Mouse (Mus musculus): Measurements from ENCODE around the gene Dvl3. TPM values are rescaled to one million over a fixed set of nuclear protein-coding genes. Genes with fewer than 3 reads are reported as not detected.

The Dvl3 gene
- polyA plus RNA-seq, 1 experiment from 2014 or later = 27.9 TPM

DNA sequence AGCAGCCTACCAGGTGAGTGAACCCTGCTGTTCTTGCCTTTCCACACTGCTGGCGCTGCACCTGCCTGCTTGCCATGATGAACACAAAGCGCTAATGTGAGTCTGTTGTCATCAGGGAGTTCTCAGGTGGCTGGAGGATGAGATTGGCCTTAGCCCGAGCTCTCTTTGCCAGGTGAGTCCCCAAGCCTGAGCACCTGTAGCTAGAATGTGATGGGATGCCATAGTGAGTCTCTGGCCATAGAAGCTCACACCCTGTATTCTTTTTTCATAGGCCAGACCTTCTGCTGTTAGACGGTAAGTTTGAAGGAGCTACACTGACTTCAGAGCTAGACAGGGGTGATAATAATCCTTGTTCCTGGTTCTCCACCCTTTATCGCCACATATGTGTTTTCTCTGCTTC, 34.9 kb downstream of the Dvl3 start:
- Histone ChIP-seq H3K27me3 (no peaks in the 10 kb centered on the region), H3K27ac (no peak overlapping the region), H3K9ac (no peak overlapping the region), H3K4me2 (no peak overlapping the region), H3K4me1 (peaks cover 22% of the 10 kb centered on the region), H3K36me3 (peaks cover 67% of the 10 kb centered on the region), H3K9me3 (replicated peaks) (no peaks in the 10 kb centered on the region), H3K4me3 (replicated peaks) (no peak overlapping the region)
- ATAC-seq (replicated peaks; ENCODE audit: low FRiP score) = no peak
- 93% methylated on average over 5 of the region's 5 CpGs for WGBS

DNA sequence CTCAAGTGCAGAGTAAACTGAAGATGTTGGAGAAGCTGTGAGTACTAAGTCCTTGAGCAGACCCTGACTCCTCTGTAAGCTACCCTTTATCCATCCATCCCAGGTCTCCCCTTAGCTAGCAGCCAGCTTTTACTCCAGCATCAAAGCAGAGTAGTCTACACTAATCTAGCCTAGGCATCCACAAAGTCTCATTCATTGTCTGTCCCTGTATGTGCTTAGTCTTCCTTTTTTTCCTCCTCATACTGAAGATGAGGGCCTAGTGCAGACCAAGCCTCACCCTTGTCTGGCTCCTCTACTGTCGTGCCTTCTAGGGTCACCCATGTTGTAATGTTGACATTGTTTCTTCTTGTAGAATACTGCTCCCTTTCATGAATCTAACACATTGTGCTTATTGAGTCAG, 35.8 kb downstream of the Dvl3 start:
- Histone ChIP-seq H3K27me3 (no peaks in the 10 kb centered on the region), H3K4me2 (no peak overlapping the region), H3K4me1 (peaks cover 15% of the 10 kb centered on the region), H3K36me3 (peaks cover 74% of the 10 kb centered on the region), H3K9me3 (replicated peaks) (no peaks in the 10 kb centered on the region), H3K4me3 (replicated peaks) (no peak overlapping the region), H3K9ac (no peak overlapping the region), H3K27ac (no peak overlapping the region)
- ATAC-seq (replicated peaks; ENCODE audit: low FRiP score) = no peak
- 92% methylated on average over 1 of the region's 1 CpGs for WGBS

GRCm38 (mm10) chr16:20555000-20555399, 38.2 kb downstream of the Dvl3 start:
- no peak for ATAC-seq (replicated peaks; ENCODE audit: low FRiP score)
- Histone ChIP-seq H3K27me3 (no peaks in the 10 kb centered on the region), H3K4me2 (no peak overlapping the region), H3K36me3 (peaks cover 94% of the 10 kb centered on the region), H3K9ac (no peak overlapping the region), H3K27ac (no peak overlapping the region), H3K9me3 (replicated peaks) (no peaks in the 10 kb centered on the region), H3K4me1 (0 out of 2 replicates have a peak, but pooled peaks cover under 1% of the 10 kb centered on the region), H3K4me3 (replicated peaks) (no peak overlapping the region)
- 90% methylated on average over 6 of the region's 6 CpGs for WGBS

GRCm38 (mm10) chr16:20557381-20557780, 40.6 kb downstream of the Dvl3 start:
- Histone ChIP-seq H3K27ac (no peak overlapping the region), H3K4me1 (no peaks in the 10 kb centered on the region), H3K9ac (no peak overlapping the region), H3K9me3 (replicated peaks) (no peaks in the 10 kb centered on the region), H3K27me3 (no peaks in the 10 kb centered on the region), H3K4me3 (replicated peaks) (no peak overlapping the region), H3K4me2 (no peak overlapping the region), H3K36me3 (peaks cover 95% of the 10 kb centered on the region)
- 64% methylated on average over 7 of the region's 7 CpGs for WGBS
- no peak for ATAC-seq (replicated peaks; ENCODE audit: low FRiP score)

- Histone ChIP-seq H3K4me3 (replicated peaks) (no peak overlapping the region), H3K4me1 (no peaks in the 10 kb centered on the region), H3K9ac (no peak overlapping the region), H3K4me2 (no peak overlapping the region), H3K27ac (no peak overlapping the region), H3K27me3 (no peaks in the 10 kb centered on the region), H3K36me3 (peaks cover 33% of the 10 kb centered on the region), H3K9me3 (replicated peaks) (no peaks in the 10 kb centered on the region)
- 55% methylated on average over 1 of the region's 1 CpGs for WGBS
- ATAC-seq (replicated peaks; ENCODE audit: low FRiP score) = no peak
These were observed 48.3 kb downstream of the Dvl3 start for GRCm38 (mm10) chr16:20565075-20565474.

Other genes with a start within 250 kb of the Dvl3 start
- 87.8 and 99.9 TPM in 2 replicates for gene Parl, start 214.6 kb upstream of the Dvl3 start, polyA plus RNA-seq (2015; fragmentation: Nextera tagmentation; extraction: Ambion mirVana)
- gene Cyp2ab1, start 191.6 kb upstream of the Dvl3 start, polyA plus RNA-seq (2015; fragmentation: Nextera tagmentation; extraction: Ambion mirVana) = not detected in 2 replicates
- 56.1 and 63.1 TPM in 2 replicates for gene Abcc5, start 90.6 kb upstream of the Dvl3 start, polyA plus RNA-seq (2015; fragmentation: Nextera tagmentation; extraction: Ambion mirVana)
- 108 and 121 TPM in 2 replicates for gene Eif2b5, start 18.2 kb upstream of the Dvl3 start, polyA plus RNA-seq (2015; fragmentation: Nextera tagmentation; extraction: Ambion mirVana)
- 633 and 651 TPM in 2 replicates for gene Ap2m1, start 18.5 kb downstream of the Dvl3 start, polyA plus RNA-seq (2015; fragmentation: Nextera tagmentation; extraction: Ambion mirVana)
- gene Abcf3, start 31.6 kb downstream of the Dvl3 start, polyA plus RNA-seq (2015; fragmentation: Nextera tagmentation; extraction: Ambion mirVana) = 52.6 and 64.5 TPM in 2 replicates
- gene Vwa5b2, start 72.5 kb downstream of the Dvl3 start, polyA plus RNA-seq (2015; fragmentation: Nextera tagmentation; extraction: Ambion mirVana) = 1.6 and 1.7 TPM in 2 replicates
- gene Eef1akmt4, start 94.6 kb downstream of the Dvl3 start, polyA plus RNA-seq (2015; fragmentation: Nextera tagmentation; extraction: Ambion mirVana) = 32.4 TPM in 2 replicates
- not detected in 2 replicates for gene Gm49333, start 94.6 kb downstream of the Dvl3 start, polyA plus RNA-seq (2015; fragmentation: Nextera tagmentation; extraction: Ambion mirVana)
- 42.6 and 43.8 TPM in 2 replicates for gene Alg3, start 94.8 kb downstream of the Dvl3 start, polyA plus RNA-seq (2015; fragmentation: Nextera tagmentation; extraction: Ambion mirVana)
- gene Camk2n2, start 104.3 kb downstream of the Dvl3 start, polyA plus RNA-seq (2015; fragmentation: Nextera tagmentation; extraction: Ambion mirVana) = 1.4 and 1.5 TPM in 2 replicates
- 4.0 TPM in 2 replicates for gene Ece2, start 112.8 kb downstream of the Dvl3 start, polyA plus RNA-seq (2015; fragmentation: Nextera tagmentation; extraction: Ambion mirVana)
- gene Psmd2, start 134.7 kb downstream of the Dvl3 start, polyA plus RNA-seq (2015; fragmentation: Nextera tagmentation; extraction: Ambion mirVana) = 330 and 353 TPM in 2 replicates
- 187 and 208 TPM in 2 replicates for gene Eif4g1, start 151.3 kb downstream of the Dvl3 start, polyA plus RNA-seq (2015; fragmentation: Nextera tagmentation; extraction: Ambion mirVana)
- 6.4 and 6.7 TPM in 2 replicates for gene Fam131a, start 176.3 kb downstream of the Dvl3 start, polyA plus RNA-seq (2015; fragmentation: Nextera tagmentation; extraction: Ambion mirVana)
- gene Polr2h, start 200.7 kb downstream of the Dvl3 start, polyA plus RNA-seq (2015; fragmentation: Nextera tagmentation; extraction: Ambion mirVana) = 116 and 120 TPM in 2 replicates
- gene Clcn2, start 200.8 kb downstream of the Dvl3 start, polyA plus RNA-seq (2015; fragmentation: Nextera tagmentation; extraction: Ambion mirVana) = 16.3 and 20.1 TPM in 2 replicates
- gene Chrd, start 216.1 kb downstream of the Dvl3 start, polyA plus RNA-seq (2015; fragmentation: Nextera tagmentation; extraction: Ambion mirVana) = 4.6 and 7.4 TPM in 2 replicates
- gene Thpo, start 217.5 kb downstream of the Dvl3 start, polyA plus RNA-seq (2015; fragmentation: Nextera tagmentation; extraction: Ambion mirVana) = 1.2 TPM in 2 replicates

All from kidney, embryonic 15.5 days (tissue).